Mouse (Mus musculus): ENCODE measurements around the gene Tmem150c.

DNA sequence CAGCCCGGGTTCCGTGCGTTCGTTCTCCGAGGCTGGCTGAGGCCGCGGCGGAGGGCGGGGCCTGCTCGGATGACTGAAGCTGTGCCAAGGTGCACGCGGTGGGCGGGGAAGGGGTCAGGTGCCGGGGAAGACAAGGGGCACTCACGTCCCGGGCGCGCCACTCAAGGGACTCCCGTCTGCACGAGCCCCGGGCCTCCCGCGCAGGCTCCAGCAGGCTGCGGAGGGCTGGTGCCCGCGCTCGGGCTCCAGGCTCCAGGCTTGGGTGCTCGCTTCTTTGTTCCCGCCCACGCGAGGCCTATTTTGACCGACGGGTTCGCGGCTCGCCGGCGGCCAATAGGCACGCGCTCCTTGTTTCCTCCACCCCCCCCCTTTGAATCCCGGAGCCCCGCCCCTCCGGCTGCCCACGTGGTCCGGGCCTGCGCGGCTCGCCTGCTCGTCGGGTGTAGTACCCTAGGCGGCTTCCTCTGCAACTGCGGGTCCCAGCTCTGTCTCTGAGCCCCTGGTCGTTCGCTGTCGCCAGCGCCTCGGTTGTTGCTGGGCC is 119.9 kb downstream of the Tmem150c start, which contains the start of the genes Hnrnpdl and Enoph1:
- TF ChIP-seq CTCF (IDR thresholded peaks at IDR 0.05; ENCODE audit: low read depth) = no peak
- TF ChIP-seq EP300 (IDR thresholded peaks at IDR 0.05; ENCODE audit: low read depth) = no peak
